ENCODE assay signal across 9 mouse cellular contexts in the genomic region with DNA sequence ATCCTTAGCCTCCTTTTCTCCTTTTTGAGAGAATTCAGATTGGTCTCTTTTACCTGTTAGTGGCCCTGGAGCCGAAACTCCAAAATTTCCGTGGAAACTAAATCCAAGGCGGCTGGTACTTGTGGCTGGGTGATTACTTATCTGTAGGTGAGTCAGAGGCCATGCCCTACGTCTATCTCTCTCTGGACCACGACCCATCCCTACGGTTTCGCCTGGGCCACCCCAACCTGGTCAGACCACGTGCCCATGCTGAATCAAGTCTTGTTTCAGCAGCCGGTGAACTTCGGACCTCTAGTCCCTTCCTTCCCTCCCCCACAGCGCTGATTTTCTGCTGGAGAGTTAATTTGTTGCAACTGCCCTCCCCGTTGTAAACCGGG. TPM values are rescaled to one million over a fixed set of nuclear protein-coding genes. Genes with fewer than 3 reads are reported as not detected.
DNase-seq lines count a peak whose midpoint lies in the region; ATAC-seq and TF ChIP-seq lines count a peak whose summit lies in the region.
"Had no signal": no experiment of that assay in that cellular context is flagged by ENCODE, and none has a peak within 500 bp of the region (broad histone marks: within the 10 kb centered on the region; RNA-seq: fewer than 3 reads in every experiment).

No protein-coding gene starts in this region.

- ATAC-seq in intestine, embryonic 14.5 days (replicated peaks; ENCODE audit: low FRiP score, low TSS enrichment, low read depth) = peak; percentile 73; the same call in 1 of the 2 replicates
- ATAC-seq in liver, embryonic 13.5 days (ENCODE audit: low read depth) = peak; percentile 57
- peak; percentile 48; the same call in 1 of the 2 replicates for ATAC-seq in neural tube, embryonic 12.5 days (ENCODE audit: low FRiP score, low read depth)
- ATAC-seq in erythroid progenitor cell, adult 5-6 weeks (replicated peaks; ENCODE audit: low FRiP score, poor library complexity, severe bottlenecking) = no peak

- no peak for DNase-seq in spleen, adult 2 months (ENCODE audit: low read depth in 1 of 2, low spot score in 2 of 2)
- DNase-seq in spleen, postnatal 14 days (ENCODE audit: low spot score in 2 of 2) = no peak
- peak; percentile 28 for DNase-seq in forebrain, embryonic 10.5 days (ENCODE audit: extremely low spot score, low spot score)
- DNase-seq in intestine, embryonic 14.5 days (ENCODE audit: low spot score) = no peak
- DNase-seq in liver, embryonic 13.5 days = peak; percentile 16
- DNase-seq in thymus, postnatal 4 days = no peak

- H3K4me3 ChIP-seq in spleen, adult 2 months (ENCODE audit: extremely low read depth, insufficient read depth, insufficient read length) = peak overlapping the region; percentile 30; the same call in 1 of the 2 replicates
- peak overlapping the region; percentile 86 for H3K4me3 ChIP-seq in forebrain, embryonic 10.5 days
- peak overlapping the region; percentile 79 for H3K4me3 ChIP-seq in intestine, embryonic 14.5 days (ENCODE audit: low read depth, low read length)
- H3K4me3 ChIP-seq in liver, embryonic 13.5 days (replicated peaks) = peak overlapping the region; percentile 74
- H3K4me3 ChIP-seq in neural tube, embryonic 12.5 days = peak overlapping the region; percentile 70

- H3K27ac ChIP-seq in spleen, adult 2 months (ENCODE audit: insufficient read depth, low read length) = no peak overlapping the region
- H3K27ac ChIP-seq in forebrain, embryonic 10.5 days = peak overlapping the region; percentile 92
- peak overlapping the region; percentile 89 for H3K27ac ChIP-seq in intestine, embryonic 14.5 days (ENCODE audit: low read depth)
- H3K27ac ChIP-seq in liver, embryonic 13.5 days = peak overlapping the region; percentile 72
- no peak overlapping the region for H3K27ac ChIP-seq in neural tube, embryonic 12.5 days
- H3K27ac ChIP-seq: macrophage had no signal

- H3K36me3 ChIP-seq in spleen, adult 2 months (ENCODE audit: control insufficient read depth, insufficient read depth, low read length) = no peaks in the 10 kb centered on the region
- H3K36me3 ChIP-seq in forebrain, embryonic 10.5 days (replicated peaks) = no peaks in the 10 kb centered on the region
- H3K36me3 ChIP-seq in intestine, embryonic 14.5 days (ENCODE audit: control insufficient read depth, insufficient read depth, low read length) = no peaks in the 10 kb centered on the region
- no peaks in the 10 kb centered on the region for H3K36me3 ChIP-seq in liver, embryonic 13.5 days
- H3K36me3 ChIP-seq in neural tube, embryonic 12.5 days = no peaks in the 10 kb centered on the region

- H3K9me3 ChIP-seq in forebrain, embryonic 10.5 days = no peaks in the 10 kb centered on the region
- H3K9me3 ChIP-seq in intestine, embryonic 14.5 days (ENCODE audit: control insufficient read depth, low read length) = no peaks in the 10 kb centered on the region
- H3K9me3 ChIP-seq in liver, embryonic 13.5 days (replicated peaks) = no peaks in the 10 kb centered on the region
- H3K9me3 ChIP-seq in neural tube, embryonic 12.5 days = no peaks in the 10 kb centered on the region

- TF ChIP-seq POLR2A in spleen, adult 2 months (IDR thresholded peaks at IDR 0.05; ENCODE audit: low read depth, low read length) = no peak

- H3K9ac ChIP-seq in intestine, embryonic 14.5 days (ENCODE audit: low read length) = peak overlapping the region; percentile 81
- peak overlapping the region; percentile 79 for H3K9ac ChIP-seq in liver, embryonic 13.5 days
- H3K9ac ChIP-seq in neural tube, embryonic 12.5 days = peak overlapping the region; percentile 86

- TF ChIP-seq CTCF in spleen, adult 2 months (IDR thresholded peaks at IDR 0.05; ENCODE audit: extremely low read depth, insufficient read depth, insufficient read length, insufficient replicate concordance) = no peak

- peaks cover 9% of the 10 kb centered on the region; the same call in 1 of the 2 replicates for H3K27me3 ChIP-seq in spleen, adult 2 months (ENCODE audit: control insufficient read depth, insufficient read depth, low read length)
- H3K27me3 ChIP-seq in forebrain, embryonic 10.5 days (ENCODE audit: poor library complexity, severe bottlenecking) = 0 out of 2 replicates have a peak, but pooled peaks cover 6% of the 10 kb centered on the region
- H3K27me3 ChIP-seq in intestine, embryonic 14.5 days (replicated peaks; ENCODE audit: control insufficient read depth, insufficient read depth, low read length) = no peaks in the 10 kb centered on the region
- no peaks in the 10 kb centered on the region; the same call in 1 of the 2 replicates for H3K27me3 ChIP-seq in liver, embryonic 13.5 days
- no peaks in the 10 kb centered on the region for H3K27me3 ChIP-seq in neural tube, embryonic 12.5 days (replicated peaks)

- H3K4me1 ChIP-seq in spleen, adult 2 months (ENCODE audit: control insufficient read depth, insufficient read depth, insufficient read length) = no peaks in the 10 kb centered on the region
- peaks cover 34% of the 10 kb centered on the region for H3K4me1 ChIP-seq in forebrain, embryonic 10.5 days
- peaks cover 10% of the 10 kb centered on the region for H3K4me1 ChIP-seq in intestine, embryonic 14.5 days (replicated peaks; ENCODE audit: control insufficient read depth, insufficient read depth, low read length)
- H3K4me1 ChIP-seq in liver, embryonic 13.5 days (replicated peaks) = peaks cover 31% of the 10 kb centered on the region
- peaks cover 7% of the 10 kb centered on the region; the same call in 1 of the 2 replicates for H3K4me1 ChIP-seq in neural tube, embryonic 12.5 days

- WGBS in spleen, adult 2 months = 12% methylated on average over 13 of the region's 13 CpGs
- 2% methylated on average over 13 of the region's 13 CpGs for WGBS in forebrain, embryonic 10.5 days
- 1% methylated on average over 13 of the region's 13 CpGs for WGBS in intestine, embryonic 14.5 days
- WGBS in liver, embryonic 13.5 days (ENCODE audit: insufficient replicate concordance) = under 1% methylated on average over 13 of the region's 13 CpGs
- under 1% methylated on average over 13 of the region's 13 CpGs for WGBS in neural tube, embryonic 12.5 days

- peak overlapping the region; percentile 86 for H3K4me2 ChIP-seq in intestine, embryonic 14.5 days (ENCODE audit: low read length)
- peak overlapping the region; percentile 85 for H3K4me2 ChIP-seq in liver, embryonic 13.5 days
- peak overlapping the region; percentile 89 for H3K4me2 ChIP-seq in neural tube, embryonic 12.5 days (replicated peaks)

RNA-seq across cellular contexts. Expression of a gene that starts 0.7 kb away (rescaled TPM):
- polyA plus RNA-seq in spleen, adult 2 months (2012; rRNA removed) = 5.6 and 9.1 TPM in 2 replicates
- polyA plus RNA-seq in forebrain, embryonic 10.5 days (2016; fragmentation: Nextera tagmentation; extraction: Ambion mirVana) = 7.9 and 9.3 TPM in 2 replicates
- polyA plus RNA-seq in intestine, embryonic 14.5 days (2014; fragmentation: Nextera tagmentation; extraction: Ambion mirVana) = 47.3 and 55.4 TPM in 2 replicates
- 6.2 and 6.9 TPM in 2 replicates for polyA plus RNA-seq in liver, embryonic 13.5 days (2015; fragmentation: Nextera tagmentation; extraction: Ambion mirVana)
- 10.9 and 11.4 TPM in 2 replicates for polyA plus RNA-seq in neural tube, embryonic 12.5 days (2016; fragmentation: Nextera tagmentation; extraction: Ambion mirVana)
- 2.2 and 2.5 TPM in 2 replicates for total RNA-seq in erythroid progenitor cell, adult 5-6 weeks (2015; ENCODE audit: low replicate concordance)
- total RNA-seq in erythroid progenitor cell, adult 5-6 weeks (2017; ENCODE audit: low replicate concordance) = 3.5 and 7.3 TPM in 2 replicates

RNA-seq across cellular contexts. Expression of a gene that starts 30.7 kb away (rescaled TPM):
- not detected in 2 replicates for polyA plus RNA-seq in spleen, adult 2 months (2012; rRNA removed)
- polyA plus RNA-seq in forebrain, embryonic 10.5 days (2016; fragmentation: Nextera tagmentation; extraction: Ambion mirVana) = 0.16 TPM in 1 of 2 replicates, not detected in the other
- 0.44 and 0.58 TPM in 2 replicates for polyA plus RNA-seq in intestine, embryonic 14.5 days (2014; fragmentation: Nextera tagmentation; extraction: Ambion mirVana)
- polyA plus RNA-seq in liver, embryonic 13.5 days (2015; fragmentation: Nextera tagmentation; extraction: Ambion mirVana) = not detected in 2 replicates
- 0.22 TPM in 1 of 2 replicates, not detected in the other for polyA plus RNA-seq in neural tube, embryonic 12.5 days (2016; fragmentation: Nextera tagmentation; extraction: Ambion mirVana)
- not detected in 2 replicates for total RNA-seq in erythroid progenitor cell, adult 5-6 weeks (2015; ENCODE audit: low replicate concordance)
- not detected in 2 replicates for total RNA-seq in erythroid progenitor cell, adult 5-6 weeks (2017; ENCODE audit: low replicate concordance)
- polyA plus RNA-seq: macrophage had no signal

Comparison
In these comparisons a context has a peak if more than half of its experiments do, and no peak if none do; other contexts are left out.
1. DNase-seq: peak in forebrain, embryonic 10.5 days (single experiment) and liver, embryonic 13.5 days (single experiment); none in spleen, adult 2 months (0 of 2), spleen, postnatal 14 days (0 of 2), intestine, embryonic 14.5 days (single experiment) and thymus, postnatal 4 days (single experiment).
2. H3K27ac ChIP-seq: peak in forebrain, embryonic 10.5 days (single experiment), intestine, embryonic 14.5 days (single experiment) and liver, embryonic 13.5 days (single experiment); none in spleen, adult 2 months (single experiment) and neural tube, embryonic 12.5 days (single experiment).
3. H3K4me3 ChIP-seq: peak in every context shown above with its lines; median percentile 86 in forebrain, embryonic 10.5 days; 79 in intestine, embryonic 14.5 days; 74 in liver, embryonic 13.5 days; 70 in neural tube, embryonic 12.5 days; 30 in spleen, adult 2 months.
4. Peak in every context shown above with its lines, with median percentiles within 50 percentile points of each other: H3K4me2 ChIP-seq and H3K9ac ChIP-seq.